Mouse (Mus musculus): Measurements from ENCODE around the gene Tor1aip2. TPM values are rescaled to one million over a fixed set of nuclear protein-coding genes. Genes with fewer than 3 reads are reported as not detected.
A peak's percentile ranks its signal among the peaks of the same experiment; 100 is the strongest.

Gene Tor1aip2
- total and polyA plus RNA-seq, 2 experiments: 82.6 to 110 TPM

GRCm38 (mm10) chr1:156103763-156104162 is 68.6 kb downstream of the Tor1aip2 start:
- 90% methylated on average over 2 of the region's 2 CpGs for WGBS

GRCm38 (mm10) chr1:156105381-156105780 is 70.2 kb downstream of the Tor1aip2 start:
- TF ChIP-seq CTCF (IDR thresholded peaks at IDR 0.05; ENCODE audit: low read depth, low read length) (no peak), POLR2A (IDR thresholded peaks at IDR 0.05; ENCODE audit: extremely low read depth, insufficient read depth, low read length) (no peak)
- Histone ChIP-seq H3K79me2 (ENCODE audit: control insufficient read depth, insufficient read depth, low read length) (no peaks in the 10 kb centered on the region), H3K27me3 (ENCODE audit: control insufficient read depth, insufficient read depth, low read length) (no peaks in the 10 kb centered on the region), H3K4me1 (ENCODE audit: control insufficient read depth, insufficient read depth, low read length) (no peaks in the 10 kb centered on the region), H3K4me3 (ENCODE audit: insufficient read depth, low read depth, low read length) (no peak overlapping the region), H3K27ac (replicated peaks; ENCODE audit: insufficient read depth, low read depth, low read length) (no peak overlapping the region), H3K9ac (ENCODE audit: low read depth, low read length) (no peak overlapping the region), H3K36me3 (ENCODE audit: control insufficient read depth, insufficient read depth, low read length) (no peaks in the 10 kb centered on the region)
- DNase-seq (ENCODE audit: extremely low read depth, low read depth, low spot score): no peak
- WGBS: 68% methylated on average over 2 of the region's 2 CpGs

More at GRCm38 (mm10) chr1:156103763-156104162, 68.6 kb downstream of the Tor1aip2 start:
- H3K79me2 ChIP-seq (ENCODE audit: control insufficient read depth, insufficient read depth, low read length): no peaks in the 10 kb centered on the region
- H3K4me3 ChIP-seq (ENCODE audit: insufficient read depth, low read depth, low read length): no peak overlapping the region
- H3K27me3 ChIP-seq (ENCODE audit: control insufficient read depth, insufficient read depth, low read length): no peaks in the 10 kb centered on the region
- no peaks in the 10 kb centered on the region for H3K4me1 ChIP-seq (ENCODE audit: control insufficient read depth, insufficient read depth, low read length)
- TF ChIP-seq POLR2A (IDR thresholded peaks at IDR 0.05; ENCODE audit: extremely low read depth, insufficient read depth, low read length): no peak
- TF ChIP-seq CTCF (IDR thresholded peaks at IDR 0.05; ENCODE audit: low read depth, low read length): no peak
- no peak overlapping the region for H3K27ac ChIP-seq (replicated peaks; ENCODE audit: insufficient read depth, low read depth, low read length)
- no peaks in the 10 kb centered on the region for H3K36me3 ChIP-seq (ENCODE audit: control insufficient read depth, insufficient read depth, low read length)
- no peak for DNase-seq (ENCODE audit: extremely low read depth, low read depth, low spot score)
- no peak overlapping the region for H3K9ac ChIP-seq (ENCODE audit: low read depth, low read length)

GRCm38 (mm10) chr1:156107424-156107823 is 72.2 kb downstream of the Tor1aip2 start:
- no peak for DNase-seq (ENCODE audit: extremely low read depth, low read depth, low spot score)
- no peaks in the 10 kb centered on the region for H3K4me1 ChIP-seq (ENCODE audit: control insufficient read depth, insufficient read depth, low read length)
- H3K27me3 ChIP-seq (ENCODE audit: control insufficient read depth, insufficient read depth, low read length): no peaks in the 10 kb centered on the region
- 89% methylated on average over 2 of the region's 2 CpGs for WGBS
- H3K9ac ChIP-seq (ENCODE audit: low read depth, low read length): no peak overlapping the region
- H3K4me3 ChIP-seq (ENCODE audit: insufficient read depth, low read depth, low read length): no peak overlapping the region
- no peaks in the 10 kb centered on the region for H3K36me3 ChIP-seq (ENCODE audit: control insufficient read depth, insufficient read depth, low read length)
- no peak for TF ChIP-seq POLR2A (IDR thresholded peaks at IDR 0.05; ENCODE audit: extremely low read depth, insufficient read depth, low read length)
- TF ChIP-seq CTCF (IDR thresholded peaks at IDR 0.05; ENCODE audit: low read depth, low read length): no peak
- no peaks in the 10 kb centered on the region for H3K79me2 ChIP-seq (ENCODE audit: control insufficient read depth, insufficient read depth, low read length)
- no peak overlapping the region for H3K27ac ChIP-seq (replicated peaks; ENCODE audit: insufficient read depth, low read depth, low read length)

GRCm38 (mm10) chr1:156108400-156108799 is 73.2 kb downstream of the Tor1aip2 start:
- Histone ChIP-seq H3K27ac (replicated peaks; ENCODE audit: insufficient read depth, low read depth, low read length) (no peak overlapping the region), H3K36me3 (ENCODE audit: control insufficient read depth, insufficient read depth, low read length) (no peaks in the 10 kb centered on the region), H3K4me1 (ENCODE audit: control insufficient read depth, insufficient read depth, low read length) (no peaks in the 10 kb centered on the region), H3K27me3 (ENCODE audit: control insufficient read depth, insufficient read depth, low read length) (no peaks in the 10 kb centered on the region), H3K4me3 (ENCODE audit: insufficient read depth, low read depth, low read length) (no peak overlapping the region), H3K79me2 (ENCODE audit: control insufficient read depth, insufficient read depth, low read length) (no peaks in the 10 kb centered on the region), H3K9ac (ENCODE audit: low read depth, low read length) (no peak overlapping the region)
- DNase-seq (ENCODE audit: extremely low read depth, low read depth, low spot score): no peak
- no peak for TF ChIP-seq CTCF (IDR thresholded peaks at IDR 0.05; ENCODE audit: low read depth, low read length)
- TF ChIP-seq POLR2A (IDR thresholded peaks at IDR 0.05; ENCODE audit: extremely low read depth, insufficient read depth, low read length): no peak
- 70% methylated on average over 10 of the region's 10 CpGs for WGBS

GRCm38 (mm10) chr1:156111090-156111489 is 75.9 kb downstream of the Tor1aip2 start:
- H3K9ac ChIP-seq (ENCODE audit: low read depth, low read length): no peak overlapping the region
- no peaks in the 10 kb centered on the region for H3K4me1 ChIP-seq (ENCODE audit: control insufficient read depth, insufficient read depth, low read length)
- no peaks in the 10 kb centered on the region for H3K27me3 ChIP-seq (ENCODE audit: control insufficient read depth, insufficient read depth, low read length)
- no peak overlapping the region for H3K4me3 ChIP-seq (ENCODE audit: insufficient read depth, low read depth, low read length)
- 79% methylated on average over 9 of the region's 9 CpGs for WGBS
- TF ChIP-seq POLR2A (IDR thresholded peaks at IDR 0.05; ENCODE audit: extremely low read depth, insufficient read depth, low read length): no peak
- TF ChIP-seq CTCF (IDR thresholded peaks at IDR 0.05; ENCODE audit: low read depth, low read length): peak; percentile 36; the same call in 1 of the 2 replicates
- peak; percentile 14 for DNase-seq (ENCODE audit: extremely low read depth, low read depth, low spot score)
- no peaks in the 10 kb centered on the region for H3K36me3 ChIP-seq (ENCODE audit: control insufficient read depth, insufficient read depth, low read length)
- H3K79me2 ChIP-seq (ENCODE audit: control insufficient read depth, insufficient read depth, low read length): no peaks in the 10 kb centered on the region
- H3K27ac ChIP-seq (replicated peaks; ENCODE audit: insufficient read depth, low read depth, low read length): no peak overlapping the region

- no peak for DNase-seq (ENCODE audit: extremely low read depth, low read depth, low spot score)
- Histone ChIP-seq H3K79me2 (ENCODE audit: control insufficient read depth, insufficient read depth, low read length) (no peaks in the 10 kb centered on the region), H3K4me3 (ENCODE audit: insufficient read depth, low read depth, low read length) (no peak overlapping the region), H3K36me3 (ENCODE audit: control insufficient read depth, insufficient read depth, low read length) (no peaks in the 10 kb centered on the region), H3K27ac (replicated peaks; ENCODE audit: insufficient read depth, low read depth, low read length) (no peak overlapping the region), H3K4me1 (ENCODE audit: control insufficient read depth, insufficient read depth, low read length) (no peaks in the 10 kb centered on the region), H3K9ac (ENCODE audit: low read depth, low read length) (no peak overlapping the region), H3K27me3 (ENCODE audit: control insufficient read depth, insufficient read depth, low read length) (no peaks in the 10 kb centered on the region)
- TF ChIP-seq POLR2A (IDR thresholded peaks at IDR 0.05; ENCODE audit: extremely low read depth, insufficient read depth, low read length) (no peak), CTCF (IDR thresholded peaks at IDR 0.05; ENCODE audit: low read depth, low read length) (no peak)
- 43% methylated on average over 12 of the region's 12 CpGs for WGBS
Measured at GRCm38 (mm10) chr1:156111728-156112127, 76.5 kb downstream of the Tor1aip2 start.
